Mouse (Mus musculus) megakaryocyte, embryonic 14.5 days (primary cell): ENCODE measurements at regions not wholly inside any gene's neighbourhood (a gene's known extent, or its start where the extent isn't known, plus 50 kb on each side); places are given as distances from the start of the nearest gene placed in this dataset.

Source experiments
- H3K27me3 ChIP-seq: replicated peaks from 2 replicates; pipeline ENCODE3; 2012; ENCODE audit warnings: inconsistent platforms
- H3K36me3 ChIP-seq: replicated peaks from 2 replicates; pipeline ENCODE3; 2012; ENCODE audit warnings: low read length, inconsistent platforms, mixed read lengths
- H3K4me1 ChIP-seq: 2 replicates; pipeline ENCODE4 v1.6.1; 2012; ENCODE audit warnings: inconsistent platforms
- H3K4me3 ChIP-seq: replicated peaks from 2 replicates; pipeline ENCODE3; 2012; ENCODE audit warnings: moderate library complexity, mild to moderate bottlenecking, inconsistent platforms
- H3K9me3 ChIP-seq: 2 replicates; pipeline ENCODE4 v1.6.1; 2012; ENCODE audit warnings: inconsistent platforms
- FLI1 ChIP-seq: IDR thresholded peaks from 2 replicates; pipeline ENCODE4 v1.6.1; 2012; ENCODE audit warnings: low read length, inconsistent platforms, mixed read lengths
- GATA1 ChIP-seq: IDR thresholded peaks from 3 replicates; pipeline ENCODE4 v1.6.1; 2012; ENCODE audit warnings: mixed read lengths, low read length, inconsistent platforms, borderline replicate concordance

DNA sequence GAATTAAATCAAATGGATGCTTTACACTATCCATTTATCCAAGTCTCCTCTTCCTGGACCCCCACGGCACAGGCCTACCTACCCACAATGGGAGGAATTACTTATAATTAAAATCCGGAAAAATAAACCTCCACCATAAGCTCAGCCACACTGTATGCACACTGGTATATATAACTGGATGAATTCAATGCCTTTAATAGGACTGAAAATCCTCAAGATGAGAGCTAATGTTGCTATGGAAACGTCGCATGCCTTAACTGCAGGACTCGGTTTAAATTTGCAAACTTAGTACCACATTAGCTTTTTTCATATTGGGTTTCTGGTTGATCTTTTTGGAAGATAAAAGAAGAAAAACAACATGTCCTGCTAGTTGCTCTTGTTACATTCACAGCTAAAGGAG, 75.3 kb upstream of the Atxn1 start:
- no peak overlapping the region for H3K4me3 ChIP-seq

DNA sequence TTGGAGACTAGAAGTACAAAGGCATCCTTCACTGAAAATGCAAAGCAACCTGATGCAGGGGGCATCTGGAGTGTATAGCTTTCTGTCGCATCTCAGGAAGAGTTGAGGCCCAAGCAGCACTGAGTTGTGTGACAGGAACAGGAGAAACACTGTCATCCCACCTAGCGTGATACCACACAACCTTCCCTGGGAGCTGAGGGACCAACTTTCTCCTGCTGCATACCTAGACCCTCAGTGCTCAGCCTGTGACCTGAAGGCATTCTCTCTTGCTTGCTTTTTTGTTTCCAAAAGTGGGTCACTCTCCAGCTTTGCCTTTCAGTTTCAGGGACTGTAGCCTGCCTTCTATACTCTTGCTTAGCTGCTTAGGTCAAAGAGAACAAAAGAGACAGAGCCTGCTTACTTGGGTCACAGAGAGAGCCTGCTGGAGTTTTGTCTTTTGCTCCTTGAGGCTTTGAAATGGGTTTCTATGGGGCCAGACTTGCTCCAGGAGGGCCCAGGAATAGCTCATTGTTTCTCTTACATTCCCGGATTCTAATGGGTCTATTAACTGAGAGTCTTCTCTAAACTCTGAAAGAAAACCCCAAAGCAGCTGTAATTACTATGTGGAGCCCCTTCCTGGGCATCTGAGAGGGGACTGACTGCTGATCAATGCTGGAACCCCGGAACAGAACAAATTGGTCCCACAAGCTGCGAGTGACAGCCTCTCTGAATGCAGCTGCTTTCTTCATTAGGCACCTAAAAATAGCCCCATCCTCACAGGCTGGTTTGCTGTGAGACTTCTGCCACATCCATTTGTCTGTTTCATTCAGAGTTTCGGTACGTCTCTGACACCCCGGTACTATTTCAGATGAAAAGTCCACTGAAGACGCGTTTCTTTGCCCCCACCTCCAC, 73.9 kb upstream of the Atxn1 start:
- Histone ChIP-seq H3K36me3 (no peaks in the 10 kb centered on the region), H3K27me3 (peaks cover 17% of the 10 kb centered on the region), H3K9me3 (no peaks in the 10 kb centered on the region), H3K4me3 (no peak overlapping the region), H3K4me1 (peaks cover 21% of the 10 kb centered on the region)
- TF ChIP-seq GATA1 (no peak), FLI1 (no peak)

More for the DNA sequence above, 75.3 kb upstream of the Atxn1 start:
- Histone ChIP-seq H3K27me3 (peaks cover 17% of the 10 kb centered on the region), H3K36me3 (no peaks in the 10 kb centered on the region), H3K9me3 (no peaks in the 10 kb centered on the region), H3K4me1 (peaks cover 23% of the 10 kb centered on the region)
- TF ChIP-seq GATA1 = no peak
- TF ChIP-seq FLI1 = no peak

DNA sequence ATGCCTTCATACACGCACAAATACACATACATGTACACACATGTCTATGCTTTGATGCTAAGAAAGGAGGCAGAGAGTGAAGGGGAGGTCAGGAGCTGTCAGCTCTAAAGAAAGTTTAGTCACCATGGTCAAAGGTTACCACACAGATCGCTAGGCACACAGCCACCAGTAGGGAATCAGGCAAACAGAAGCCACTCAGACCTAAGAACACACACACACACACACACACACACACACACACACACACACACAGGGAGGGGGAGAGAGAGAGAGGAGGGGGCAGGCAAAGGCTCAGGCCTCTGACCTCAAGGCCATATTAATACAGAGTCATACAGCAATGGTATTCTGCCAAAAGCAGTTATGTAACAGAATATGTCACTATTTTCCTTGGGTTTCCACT, 67.5 kb upstream of the Atxn1 start:
- peaks cover 3% of the 10 kb centered on the region for H3K27me3 ChIP-seq
- no peak overlapping the region for H3K4me3 ChIP-seq
- H3K36me3 ChIP-seq = no peaks in the 10 kb centered on the region
- TF ChIP-seq GATA1 (no peak), FLI1 (no peak)
- H3K4me1 ChIP-seq = peaks cover 23% of the 10 kb centered on the region
- peaks cover 10% of the 10 kb centered on the region; the same call in 1 of the 2 replicates for H3K9me3 ChIP-seq

DNA sequence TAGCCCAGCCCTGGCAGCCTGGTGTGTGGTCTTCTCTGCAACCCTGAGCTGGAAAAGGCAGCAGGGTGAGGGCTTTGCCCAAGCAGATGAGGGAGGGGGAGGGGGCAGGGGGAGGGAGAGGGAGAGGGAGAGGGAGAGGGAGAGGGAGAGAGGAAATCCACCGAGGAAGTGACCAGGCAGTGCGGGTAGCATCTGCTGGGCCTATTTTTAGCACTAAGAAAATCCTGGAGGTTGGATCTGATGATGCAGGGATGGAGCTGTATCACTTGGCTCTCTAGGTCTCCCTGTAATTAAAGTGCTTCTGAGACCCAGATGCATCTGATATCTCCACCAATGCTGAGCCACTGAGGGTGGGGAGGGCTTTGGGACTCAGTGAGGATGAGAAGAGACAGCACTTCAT, 61.2 kb upstream of the Atxn1 start:
- Histone ChIP-seq H3K36me3 (no peaks in the 10 kb centered on the region), H3K27me3 (peaks cover 32% of the 10 kb centered on the region), H3K9me3 (peaks cover 20% of the 10 kb centered on the region), H3K4me1 (peaks cover 45% of the 10 kb centered on the region), H3K4me3 (no peak overlapping the region)
- TF ChIP-seq FLI1 (no peak), GATA1 (no peak)

DNA sequence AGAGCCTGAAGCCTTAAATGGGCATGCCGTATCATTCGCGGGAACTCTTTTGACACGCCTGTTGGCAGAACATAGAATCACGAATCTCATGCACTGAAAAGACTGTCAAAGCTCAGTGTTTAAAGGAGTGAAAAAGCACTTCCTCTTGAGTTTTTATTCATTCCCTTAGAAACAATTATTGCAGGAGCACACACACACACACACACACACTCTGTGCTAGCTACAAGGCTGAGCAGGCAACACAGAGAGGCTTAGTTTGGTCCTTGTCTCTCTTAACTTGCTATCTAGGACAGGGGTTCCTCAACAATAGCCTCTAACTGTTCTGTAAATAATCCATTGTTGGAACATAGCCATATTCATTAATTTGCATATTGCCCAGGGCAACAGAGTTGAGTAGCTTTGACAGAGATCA, 58.8 kb upstream of the Atxn1 start:
- peaks cover 35% of the 10 kb centered on the region for H3K27me3 ChIP-seq
- no peak overlapping the region for H3K4me3 ChIP-seq
- peaks cover 33% of the 10 kb centered on the region for H3K4me1 ChIP-seq
- H3K9me3 ChIP-seq = peaks cover 13% of the 10 kb centered on the region
- H3K36me3 ChIP-seq = no peaks in the 10 kb centered on the region
- TF ChIP-seq FLI1 (no peak), GATA1 (no peak)

DNA sequence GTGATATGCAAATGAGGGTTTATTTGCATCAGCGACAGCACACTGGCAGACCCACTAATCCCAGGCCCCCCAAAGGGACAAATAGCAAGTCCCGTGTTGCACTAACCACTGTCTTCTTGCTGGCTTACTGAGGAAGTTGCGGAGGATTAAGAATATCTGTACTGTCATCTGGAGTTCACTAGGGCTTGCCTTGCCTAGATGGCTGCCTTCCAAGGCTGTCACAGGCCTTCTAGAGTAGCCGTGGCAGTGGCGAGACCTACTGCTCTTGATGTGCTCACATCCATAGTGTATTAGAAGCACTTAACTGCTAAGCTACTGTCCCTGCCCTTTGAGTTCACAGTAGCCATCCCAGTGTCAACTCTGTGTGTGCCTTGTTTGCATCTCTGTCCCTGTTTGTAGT, 58.4 kb upstream of the Atxn1 start:
- TF ChIP-seq FLI1 = no peak
- no peaks in the 10 kb centered on the region for H3K36me3 ChIP-seq
- peaks cover 33% of the 10 kb centered on the region for H3K4me1 ChIP-seq
- peaks cover 13% of the 10 kb centered on the region for H3K9me3 ChIP-seq
- peaks cover 35% of the 10 kb centered on the region for H3K27me3 ChIP-seq
- H3K4me3 ChIP-seq = peak overlapping the region; percentile 13

DNA sequence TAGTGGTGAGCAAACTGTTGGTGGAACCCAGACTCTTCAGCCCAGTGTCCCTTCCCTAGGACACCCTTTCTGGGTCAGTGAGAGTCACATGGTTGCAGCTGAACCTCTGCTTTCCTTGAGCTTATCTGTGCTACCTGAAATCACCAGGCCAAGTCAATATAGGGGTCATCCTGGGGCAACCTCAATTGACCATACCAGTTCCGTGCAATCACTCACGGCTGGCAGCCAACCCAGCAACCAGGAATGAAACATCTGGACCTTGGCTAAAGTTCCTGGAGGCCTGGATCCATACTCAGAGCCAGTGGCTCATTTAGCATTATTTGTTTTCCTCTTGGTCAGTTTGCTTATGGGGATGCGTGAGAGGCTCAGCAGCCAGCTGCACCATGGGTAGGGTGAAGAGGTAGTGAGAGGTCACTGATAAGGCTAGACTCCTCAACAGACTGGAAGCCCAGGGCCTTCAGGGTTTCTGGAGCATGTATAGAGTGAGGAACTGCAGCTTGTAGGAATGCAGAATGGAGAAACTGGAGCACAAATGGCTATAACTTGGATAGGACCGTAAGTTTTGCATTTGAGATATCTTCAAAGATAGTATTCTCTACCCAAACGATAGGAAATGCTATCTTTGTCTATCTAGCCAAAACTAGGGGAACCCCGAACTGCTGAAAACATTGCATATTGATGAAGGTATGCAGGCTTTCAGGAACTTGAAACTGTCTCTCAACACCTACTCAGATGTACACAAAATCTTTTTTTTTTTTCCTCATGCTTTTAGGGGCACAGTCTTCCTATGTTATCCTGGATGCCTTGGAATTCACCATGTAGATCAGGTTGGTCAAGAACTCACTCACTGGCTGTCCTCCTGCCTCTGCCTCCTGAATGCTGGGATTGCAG, 56.4 kb upstream of the Atxn1 start:
- H3K4me3 ChIP-seq = no peak overlapping the region
- TF ChIP-seq FLI1 (no peak), GATA1 (no peak)
- H3K4me1 ChIP-seq = peaks cover 23% of the 10 kb centered on the region
- no peaks in the 10 kb centered on the region for H3K36me3 ChIP-seq
- H3K27me3 ChIP-seq = peaks cover 33% of the 10 kb centered on the region
- H3K9me3 ChIP-seq = peaks cover 9% of the 10 kb centered on the region

DNA sequence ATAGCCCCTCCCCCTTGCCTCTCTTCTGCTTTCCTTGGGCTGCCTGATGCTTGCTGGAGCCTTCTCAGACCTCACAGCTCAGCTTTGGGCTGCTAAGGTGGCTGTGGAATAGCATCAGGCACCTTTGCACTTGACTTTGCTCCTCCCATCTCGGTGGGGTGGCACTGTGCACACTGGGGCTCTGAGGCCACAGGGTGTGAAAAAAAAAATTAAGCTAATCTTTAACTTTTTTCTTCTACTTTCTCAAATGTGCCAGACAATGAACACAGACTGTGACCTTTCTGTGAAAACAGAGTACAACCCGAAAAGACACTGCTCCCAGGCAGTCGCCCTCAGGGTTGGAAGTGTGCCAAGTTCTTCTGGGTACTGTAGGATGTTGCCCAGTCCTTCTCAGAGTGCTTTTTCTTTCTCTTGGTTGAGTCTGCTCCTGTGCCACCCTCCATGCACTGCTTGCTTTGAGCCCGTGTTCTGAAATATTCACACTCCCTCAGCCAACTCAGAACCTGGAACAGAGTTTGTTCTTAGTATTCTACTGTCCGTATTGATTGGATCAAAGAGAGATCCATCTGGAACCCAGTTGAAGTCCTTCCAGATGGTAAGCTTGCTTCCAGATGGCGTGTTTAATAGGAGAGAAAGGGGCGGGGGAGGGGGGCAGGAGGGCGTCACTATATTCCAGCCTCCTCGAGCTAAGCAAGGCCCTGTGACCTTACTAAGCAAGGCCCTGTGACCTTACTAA, 54.8 kb upstream of the Atxn1 start:
- peaks cover 11% of the 10 kb centered on the region for H3K4me1 ChIP-seq

DNA sequence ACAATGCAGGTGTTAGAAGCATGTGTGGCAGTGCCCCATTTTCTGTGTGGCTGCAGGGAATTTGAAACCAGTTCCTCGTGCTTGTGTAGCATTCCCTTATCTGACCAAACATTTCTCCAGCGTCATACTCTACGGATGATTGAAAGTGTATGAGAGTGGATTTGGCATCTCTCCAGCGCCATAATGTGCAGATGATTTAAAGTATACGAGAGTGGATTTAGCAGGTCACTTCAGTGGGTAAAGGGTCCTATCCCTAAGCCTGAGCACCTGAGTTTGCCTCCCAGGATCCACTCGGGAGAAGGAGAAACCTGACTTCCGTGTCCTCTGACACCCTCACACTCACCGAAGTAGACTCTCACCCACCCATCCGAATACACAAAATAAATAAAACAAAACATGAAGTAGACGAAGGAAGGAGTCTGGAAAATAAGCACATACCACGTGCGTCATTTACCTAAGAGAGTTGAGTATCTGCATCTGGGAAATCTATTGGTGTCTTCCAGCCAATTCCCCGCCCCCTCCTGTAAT, 54.2 kb upstream of the Atxn1 start:
- Histone ChIP-seq H3K4me3 (no peak overlapping the region), H3K27me3 (peaks cover 29% of the 10 kb centered on the region), H3K4me1 (peaks cover 13% of the 10 kb centered on the region), H3K9me3 (no peaks in the 10 kb centered on the region), H3K36me3 (no peaks in the 10 kb centered on the region)
- TF ChIP-seq FLI1 (no peak), GATA1 (no peak)

More for the DNA sequence above, 54.8 kb upstream of the Atxn1 start:
- TF ChIP-seq FLI1 (no peak), GATA1 (no peak)
- H3K36me3 ChIP-seq = no peaks in the 10 kb centered on the region
- peaks cover 33% of the 10 kb centered on the region for H3K27me3 ChIP-seq
- no peak overlapping the region for H3K4me3 ChIP-seq
- peaks cover under 1% of the 10 kb centered on the region for H3K9me3 ChIP-seq
